ENCODE assay signal across 23 mouse cellular contexts in genomic region chr6:21111238-21111992, GRCm38 (mm10).
DNase-seq lines count a peak whose midpoint lies in the region; ATAC-seq lines count a peak whose summit lies in the region.
"Had no signal": no experiment of that assay in that cellular context is flagged by ENCODE, and none has a peak within 500 bp of the region (broad histone marks: within the 10 kb centered on the region; RNA-seq: fewer than 3 reads in every experiment).

No protein-coding gene starts in this region.

- no peaks in the 10 kb centered on the region for H3K9me3 ChIP-seq in heart, embryonic 13.5 days
- H3K9me3 ChIP-seq: forebrain, embryonic 13.5 days; G1E; limb, embryonic 10.5 days; limb, embryonic 15.5 days had no signal

- H3K4me1 ChIP-seq in heart, embryonic 13.5 days = no peaks in the 10 kb centered on the region
- H3K4me1 ChIP-seq: forebrain, embryonic 13.5 days; limb, embryonic 10.5 days; limb, embryonic 15.5 days had no signal

- DNase-seq in cerebellum, postnatal 25 days = peak; percentile 7 to 14
- no peak for DNase-seq in cerebellum, postnatal 10 days
- DNase-seq in brain, adult 2 months (ENCODE audit: low read depth, low spot score) = peak; percentile 6
- DNase-seq in heart, postnatal 10 days = peak; percentile 34 to 55
- DNase-seq in layer of hippocampus, adult 11-12 months (ENCODE audit: low spot score) = no peak
- no peak for DNase-seq in embryo, embryonic 10 days (ENCODE audit: low spot score)
- DNase-seq: adrenal gland, adult 8-10 months; cerebellum, adult 18-20 months; gastrocnemius, postnatal 10 days; kidney, adult 2 months; kidney, postnatal 4 days; lung, embryonic 14.5 days; lung, postnatal 14 days; midbrain, embryonic 14.5 days; thymus, adult 2 months had no signal

- ATAC-seq in heart, embryonic 13.5 days (ENCODE audit: extremely low read depth, insufficient number of reproducible peaks, low FRiP score, low TSS enrichment) = no peak
- ATAC-seq: forebrain, embryonic 13.5 days; hindbrain, embryonic 16.5 days had no signal

- no peaks in the 10 kb centered on the region for H3K36me3 ChIP-seq in heart, embryonic 13.5 days
- H3K36me3 ChIP-seq: G1E; limb, embryonic 10.5 days; limb, embryonic 15.5 days had no signal

- intact Hi-C loops in heart, postnatal 10 days (cut with DNase I) = no loop called here

- H3K4me2 ChIP-seq in heart, embryonic 13.5 days = peak overlapping the region; percentile 7; the same call in 1 of the 2 replicates
- H3K4me2 ChIP-seq: forebrain, embryonic 13.5 days; limb, embryonic 15.5 days; lung, embryonic 14.5 days had no signal

- no peaks in the 10 kb centered on the region for H3K27me3 ChIP-seq in heart, embryonic 13.5 days (replicated peaks)
- H3K27me3 ChIP-seq: forebrain, embryonic 13.5 days; limb, embryonic 15.5 days had no signal

- no peak overlapping the region for H3K4me3 ChIP-seq in heart, embryonic 13.5 days
- H3K4me3 ChIP-seq: forebrain, embryonic 13.5 days; limb, embryonic 10.5 days; limb, embryonic 15.5 days had no signal

- peak overlapping the region; percentile 51; the same call in 1 of the 2 replicates for H3K27ac ChIP-seq in heart, embryonic 13.5 days (replicated peaks)
- H3K27ac ChIP-seq: forebrain, embryonic 13.5 days; kidney, postnatal 0 days; limb, embryonic 10.5 days; limb, embryonic 15.5 days; liver, embryonic 14.5 days had no signal

- no peak overlapping the region for H3K9ac ChIP-seq in heart, embryonic 13.5 days
- H3K9ac ChIP-seq: forebrain, embryonic 13.5 days; limb, embryonic 15.5 days; liver, embryonic 14.5 days; lung, embryonic 14.5 days had no signal

- WGBS in heart, embryonic 13.5 days = 37% methylated on average over 3 of the region's 3 CpGs

Comparison
In these comparisons a context has a peak if more than half of its experiments do, and no peak if none do; other contexts are left out.
1. DNase-seq: peak in cerebellum, postnatal 25 days (2 of 2), brain, adult 2 months (single experiment) and heart, postnatal 10 days (2 of 2); none in cerebellum, postnatal 10 days (0 of 2), layer of hippocampus, adult 11-12 months (single experiment) and embryo, embryonic 10 days (single experiment).